Mouse (Mus musculus) CH12.LX (cell line): ENCODE results near the gene Prss16. TPM values are rescaled to one million over a fixed set of nuclear protein-coding genes. Genes with fewer than 3 reads are reported as not detected.
A peak's percentile ranks its signal among the peaks of the same experiment; 100 is the strongest.

ENCODE experiments used
- DNase-seq: peaks from one replicate; pipeline ENCODE4 v3.0.0-alpha.2; 2013; ENCODE audit errors: extremely low read depth
- H3K27ac ChIP-seq: 2 replicates; pipeline ENCODE4 v1.5.1; 2012; ENCODE audit warnings: low read depth, mild to moderate bottlenecking, control low read depth, moderate library complexity; ENCODE audit not compliant: insufficient read depth
- H3K27me3 ChIP-seq: replicated peaks from 2 replicates; pipeline ENCODE3; 2012; ENCODE audit warnings: inconsistent platforms
- H3K36me3 ChIP-seq, 2 experiments: replicated peaks in 1 of 2; 2 replicates each; pipeline versions ENCODE3 to v1.6.1; 2012; ENCODE audit warnings: inconsistent platforms in 1 of 2, low read length in 1 of 2, mild to moderate bottlenecking in 1 of 2, mixed read lengths in 1 of 2, moderate library complexity in 1 of 2; ENCODE audit not compliant: control insufficient read depth in 1 of 2, insufficient read depth in 1 of 2
- H3K4me1 ChIP-seq, 2 experiments: 2 replicates each; pipeline ENCODE4 v1.6.1; 2012; ENCODE audit warnings: inconsistent platforms in 1 of 2, moderate library complexity in 1 of 2; ENCODE audit not compliant: insufficient read depth in 2 of 2, control insufficient read depth in 1 of 2
- H3K4me2 ChIP-seq: 2 replicates; pipeline ENCODE4 v1.6.1; 2012; ENCODE audit warnings: low read depth, mild to moderate bottlenecking, control low read depth; ENCODE audit not compliant: poor library complexity, insufficient read depth, severe bottlenecking
- H3K4me3 ChIP-seq, 3 experiments: fragments of 150-350 bp in 1 of 3; sonication (generic) in 1 of 3; replicated peaks in 1 of 3; 2 replicates each; pipeline versions ENCODE3 to v1.5.1; 2011 to 2012; ENCODE audit warnings: low read depth in 2 of 3, low read length in 2 of 3, mild to moderate bottlenecking in 2 of 3, moderate library complexity in 2 of 3, control low read depth in 1 of 3, improper control_type of control experiment in 1 of 3, inconsistent platforms in 1 of 3, mixed read lengths in 1 of 3; ENCODE audit not compliant: poor library complexity in 1 of 3
- H3K79me2 ChIP-seq: replicated peaks from 2 replicates; pipeline ENCODE4 v1.6.1; 2012; ENCODE audit warnings: mild to moderate bottlenecking, moderate library complexity; ENCODE audit not compliant: control insufficient read depth, poor library complexity, insufficient read depth, severe bottlenecking; ENCODE audit errors: extremely low read depth
- H3K9ac ChIP-seq: 2 replicates; pipeline ENCODE4 v1.6.1; 2012; ENCODE audit warnings: low read depth, mild to moderate bottlenecking, control low read depth, moderate library complexity; ENCODE audit not compliant: insufficient read depth
- H3K9me3 ChIP-seq: replicated peaks from 2 replicates; pipeline ENCODE3; 2012; ENCODE audit warnings: low read length, inconsistent platforms, mixed read lengths
- CHD1 ChIP-seq: IDR thresholded peaks from 2 replicates; pipeline ENCODE4 v1.6.1; 2012; ENCODE audit warnings: low read depth, low read length, improper control_type of control experiment, inconsistent platforms
- CHD2 ChIP-seq: IDR thresholded peaks from 2 replicates; pipeline ENCODE4 v1.6.1; 2011; ENCODE audit warnings: low read length, improper control_type of control experiment
- CTCF ChIP-seq, 2 experiments: IDR thresholded peaks in 1 of 2; conservative IDR thresholded peaks in 1 of 2; 2 replicates each; pipeline ENCODE4 v1.5.1; 2011 to 2012; ENCODE audit warnings: low read depth in 2 of 2, low read length in 2 of 2, improper control_type of control experiment in 1 of 2, inconsistent platforms in 1 of 2, mild to moderate bottlenecking in 1 of 2, moderate library complexity in 1 of 2
- E2F4 ChIP-seq: IDR thresholded peaks from 2 replicates; pipeline ENCODE4 v1.6.1; 2011; ENCODE audit warnings: low read depth, low read length, improper control_type of control experiment; ENCODE audit not compliant: insufficient replicate concordance
- EP300 ChIP-seq: IDR thresholded peaks from 2 replicates; pipeline ENCODE4 v1.6.1; 2011; ENCODE audit warnings: low read length, improper control_type of control experiment
- HCFC1 ChIP-seq: IDR thresholded peaks from 2 replicates; pipeline ENCODE4 v1.6.1; 2012; ENCODE audit warnings: low read depth, mild to moderate bottlenecking, inconsistent platforms, low read length, improper control_type of control experiment
- JUN ChIP-seq: IDR thresholded peaks from 2 replicates; pipeline ENCODE4 v1.6.1; 2011; ENCODE audit warnings: low read depth, mild to moderate bottlenecking, low read length, improper control_type of control experiment, moderate library complexity; ENCODE audit not compliant: insufficient read depth
- KAT2A ChIP-seq: IDR thresholded peaks from 2 replicates; pipeline ENCODE4 v1.6.1; 2012; ENCODE audit warnings: low read length, improper control_type of control experiment, inconsistent platforms; ENCODE audit not compliant: insufficient replicate concordance
- MAFK ChIP-seq: IDR thresholded peaks from 2 replicates; pipeline ENCODE4 v1.6.1; 2011; ENCODE audit warnings: low read length, improper control_type of control experiment; ENCODE audit not compliant: insufficient replicate concordance
- MAX ChIP-seq: IDR thresholded peaks from 2 replicates; pipeline ENCODE4 v1.6.1; 2011; ENCODE audit warnings: low read length, improper control_type of control experiment
- MEF2A ChIP-seq: IDR thresholded peaks from 2 replicates; pipeline ENCODE4 v1.6.1; 2014; ENCODE audit warnings: low read depth, mild to moderate bottlenecking, inconsistent platforms, low read length, improper control_type of control experiment, borderline replicate concordance
- MYC ChIP-seq: IDR thresholded peaks from 2 replicates; pipeline ENCODE4 v1.6.1; 2011; ENCODE audit warnings: low read depth, mild to moderate bottlenecking, improper control_type of control experiment, low read length
- RAD21 ChIP-seq: IDR thresholded peaks from 2 replicates; pipeline ENCODE4 v1.6.1; 2011; ENCODE audit warnings: low read depth, mild to moderate bottlenecking, low read length, improper control_type of control experiment, moderate library complexity
- RCOR1 ChIP-seq: conservative IDR thresholded peaks from 2 replicates; pipeline ENCODE4 v1.6.1; 2012; ENCODE audit warnings: low read depth, mild to moderate bottlenecking, inconsistent platforms, low read length, improper control_type of control experiment
- TCF12 ChIP-seq: IDR thresholded peaks from 2 replicates; pipeline ENCODE4 v1.6.1; 2014; ENCODE audit warnings: low read depth, mild to moderate bottlenecking, inconsistent platforms, low read length, improper control_type of control experiment
- USF2 ChIP-seq: conservative IDR thresholded peaks from 2 replicates; pipeline ENCODE4 v1.6.1; 2011; ENCODE audit warnings: low read depth, low read length, improper control_type of control experiment
- ZC3H11A ChIP-seq: IDR thresholded peaks from 2 replicates; pipeline ENCODE4 v1.6.1; 2012; ENCODE audit warnings: low read depth, mild to moderate bottlenecking, inconsistent platforms, low read length, improper control_type of control experiment
- ZKSCAN1 ChIP-seq: IDR thresholded peaks from 2 replicates; pipeline ENCODE4 v1.6.1; 2012; ENCODE audit warnings: low read depth, inconsistent platforms, low read length, improper control_type of control experiment, borderline replicate concordance
- dilution Hi-C: fragments of 300-500 bp; cut with MboI; formaldehyde crosslinking; loops from 2 replicates; pipeline ENCODE4 v1.14.3; 2020; ENCODE audit warnings: low sequenced_read_pairs; ENCODE audit not compliant: extremely low pct_unique_long_range_greater_than_20kb, extremely low pct_ligation_motif_present
- in situ Hi-C: fragments of 300-500 bp; cut with MboI; formaldehyde crosslinking; loops from 3 replicates; pipeline ENCODE4 v1.14.3; 2019; ENCODE audit warnings: low sequenced_read_pairs, low pct_ligation_motif_present, low pct_unique_long_range_greater_than_20kb, mixed read lengths
- polyA plus RNA-seq: library from polyadenylated mRNA; unstranded; fragments of >175 nt; gene quantifications from 2 replicates; pipeline ENCODE4 v1.2.1, GENCODE M21; 2012; ENCODE audit warnings: low read depth; ENCODE audit not compliant: insufficient read length
- total RNA-seq, 2 experiments: library from RNA; depleted of rRNA; stranded (reverse); fragments of 300-350 nt in 1 of 2; fragments of >200 nt in 1 of 2; gene quantifications; 2 replicates each; pipeline ENCODE4 v1.2.3; 2012 to 2014

Prss16 gene
- total and polyA plus RNA-seq, 3 experiments, result 0.36 to 1.4 (median 0.47) TPM

- DNase-seq, result no peak
- peaks cover 3 to 16% of the 10 kb centered on the region in 2 experiments; a peak in 3 of 4 replicates for H3K4me1 ChIP-seq
- no peaks in the 10 kb centered on the region for H3K9me3 ChIP-seq
- TF ChIP-seq TCF12 (no peak), ZC3H11A (no peak), CHD1 (no peak), MAX (no peak), CTCF (conservative IDR thresholded peaks at IDR 0.05 in 1 of 2, IDR thresholded peaks at IDR 0.05 in 1 of 2; ENCODE audit: low read depth in 2 of 2, low read length in 2 of 2) (no peak), MAFK (no peak), MEF2A (no peak), USF2 (no peak)
- TF ChIP-seq, all 38 proteins: peak for 0
- in situ Hi-C loops, result loop anchor here (25.0 kb wide), 1 partner anchor 596 kb away; the partner anchor contains the start of gene Zkscan3
- Histone ChIP-seq H3K4me3 (no peak overlapping the region), H3K79me2 (no peaks in the 10 kb centered on the region), H3K9ac (no peak overlapping the region), H3K4me2 (no peak overlapping the region), H3K36me3 (no peaks in the 10 kb centered on the region), H3K27ac (no peak overlapping the region), H3K27me3 (peaks cover 86% of the 10 kb centered on the region)
- dilution Hi-C loops, result no loop called here
These were observed 1.7 kb downstream of the Prss16 start for GRCm38 (mm10) chr13:22007872-22008271.

GRCm38 (mm10) chr13:22007121-22007510 lies 2.4 kb downstream of the Prss16 start:
- in situ Hi-C loops (loop anchor here (25.0 kb wide), 1 partner anchor 595 kb away; the partner anchor contains the start of gene Zkscan3), dilution Hi-C loops (no loop called here)
- no peak for DNase-seq
- Histone ChIP-seq H3K27me3 (peaks cover 83% of the 10 kb centered on the region), H3K36me3 (no peaks in the 10 kb centered on the region), H3K27ac (no peak overlapping the region), H3K9ac (no peak overlapping the region), H3K4me2 (peak overlapping the region; percentile 84; the same call in 1 of the 2 replicates), H3K4me3 (no peak overlapping the region), H3K79me2 (no peaks in the 10 kb centered on the region), H3K9me3 (no peaks in the 10 kb centered on the region), H3K4me1 (peaks cover 3 to 22% of the 10 kb centered on the region in 2 experiments)
- TF ChIP-seq RCOR1 (no peak), ZKSCAN1 (no peak), CHD2 (no peak), E2F4 (no peak), RAD21 (no peak), MAFK (no peak), MYC (no peak), CHD1 (no peak), MEF2A (no peak), JUN (no peak), KAT2A (no peak), HCFC1 (no peak), EP300 (no peak)
